Mouse (Mus musculus): ENCODE results near the gene Zmiz1.

The Zmiz1 gene

GRCm38 (mm10) chr14:25611815-25612698 is 153.1 kb downstream of the Zmiz1 start:
- DNase-seq (ENCODE audit: low read depth, low spot score) = no peak

GRCm38 (mm10) chr14:25613942-25614575 is 155.1 kb downstream of the Zmiz1 start:
- DNase-seq (ENCODE audit: low read depth, low spot score) = no peak

- DNase-seq (ENCODE audit: low read depth, low spot score) = no peak
Observed at GRCm38 (mm10) chr14:25614684-25615083, 155.7 kb downstream of the Zmiz1 start.

GRCm38 (mm10) chr14:25615602-25616001 is 156.6 kb downstream of the Zmiz1 start:
- DNase-seq (ENCODE audit: low read depth, low spot score) = no peak

- DNase-seq (ENCODE audit: low read depth, low spot score) = no peak
Observed at GRCm38 (mm10) chr14:25616009-25616723, 157.2 kb downstream of the Zmiz1 start.

GRCm38 (mm10) chr14:25617264-25617663 is 158.3 kb downstream of the Zmiz1 start:
- DNase-seq (ENCODE audit: low read depth, low spot score) = no peak

- no peak for DNase-seq (ENCODE audit: low read depth, low spot score)
Observed at GRCm38 (mm10) chr14:25619066-25619762, 160.2 kb downstream of the Zmiz1 start.

- DNase-seq (ENCODE audit: low read depth, low spot score) = no peak
Observed at GRCm38 (mm10) chr14:25620766-25621165, 161.8 kb downstream of the Zmiz1 start.

GRCm38 (mm10) chr14:25623698-25624097 is 164.7 kb downstream of the Zmiz1 start:
- DNase-seq (ENCODE audit: low read depth, low spot score) = no peak

GRCm38 (mm10) chr14:25624659-25625058 is 165.7 kb downstream of the Zmiz1 start:
- DNase-seq (ENCODE audit: low read depth, low spot score) = no peak

GRCm38 (mm10) chr14:25627599-25628255 is 168.7 kb downstream of the Zmiz1 start:
- DNase-seq (ENCODE audit: low read depth, low spot score) = no peak

GRCm38 (mm10) chr14:25628448-25629099 is 169.6 kb downstream of the Zmiz1 start:
- no peak for DNase-seq (ENCODE audit: low read depth, low spot score)

- DNase-seq (ENCODE audit: low read depth, low spot score) = no peak
Observed at GRCm38 (mm10) chr14:25629866-25630606, 171.1 kb downstream of the Zmiz1 start.

GRCm38 (mm10) chr14:25630647-25631409 is 171.8 kb downstream of the Zmiz1 start:
- no peak for DNase-seq (ENCODE audit: low read depth, low spot score)

- no peak for DNase-seq (ENCODE audit: low read depth, low spot score)
Observed at GRCm38 (mm10) chr14:25631481-25631880, 172.5 kb downstream of the Zmiz1 start.

- no peak for DNase-seq (ENCODE audit: low read depth, low spot score)
Observed at GRCm38 (mm10) chr14:25633539-25634300, 174.7 kb downstream of the Zmiz1 start.

GRCm38 (mm10) chr14:25634328-25634727 is 175.3 kb downstream of the Zmiz1 start:
- DNase-seq (ENCODE audit: low read depth, low spot score) = no peak

- no peak for DNase-seq (ENCODE audit: low read depth, low spot score)
Observed at GRCm38 (mm10) chr14:25635746-25636145, 176.8 kb downstream of the Zmiz1 start.

Measured in retina, postnatal 7 days (tissue).